Mouse (Mus musculus) cerebellum, adult 2 months (tissue): ENCODE measurements at regions not wholly inside any gene's neighbourhood (a gene's known extent, or its start where the extent isn't known, plus 50 kb on each side); places are given as distances from the start of the nearest gene placed in this dataset.

Source experiments
- CTCF ChIP-seq: fragments of 200-500 bp; IDR thresholded peaks from 2 replicates; pipeline ENCODE4 v1.5.1; 2011; ENCODE audit warnings: low read depth, mild to moderate bottlenecking, control low read depth, low read length, moderate library complexity, borderline replicate concordance; ENCODE audit not compliant: insufficient read depth
- POLR2A ChIP-seq: fragments of 200-500 bp; IDR thresholded peaks from 2 replicates; pipeline ENCODE4 v1.6.1; 2011; ENCODE audit warnings: low read length, control low read depth, borderline replicate concordance; ENCODE audit not compliant: insufficient read depth

DNA sequence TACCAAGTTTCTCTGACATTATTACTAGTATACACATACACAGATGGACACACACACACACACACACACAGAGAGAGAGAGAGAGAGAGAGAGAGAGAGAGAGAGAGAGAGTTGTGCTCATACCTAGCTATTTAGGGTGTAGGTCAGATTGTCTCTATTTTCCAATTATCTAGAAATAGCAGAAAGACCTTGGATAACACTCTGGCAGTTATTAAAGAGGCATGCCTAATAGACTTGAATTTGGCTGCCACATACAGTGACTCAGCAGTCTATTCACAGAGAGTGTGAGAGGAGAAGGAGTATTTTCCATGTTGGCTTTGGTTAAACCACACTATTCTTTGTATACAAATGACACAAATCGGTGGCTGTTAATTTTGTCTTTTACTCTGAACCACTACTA lies 69.7 kb downstream of the P2ry1 start:
- no peak for TF ChIP-seq CTCF
- TF ChIP-seq POLR2A = no peak
